Mouse (Mus musculus): ENCODE results near the gene Cul9.
A peak's percentile ranks its signal among the peaks of the same experiment; 100 is the strongest.
"Not testable (repeated sequence)": the region's sequence is repeated elsewhere in the genome, so short reads cannot be mapped to it uniquely, and the experiment has no call there.

Gene Cul9

DNA sequence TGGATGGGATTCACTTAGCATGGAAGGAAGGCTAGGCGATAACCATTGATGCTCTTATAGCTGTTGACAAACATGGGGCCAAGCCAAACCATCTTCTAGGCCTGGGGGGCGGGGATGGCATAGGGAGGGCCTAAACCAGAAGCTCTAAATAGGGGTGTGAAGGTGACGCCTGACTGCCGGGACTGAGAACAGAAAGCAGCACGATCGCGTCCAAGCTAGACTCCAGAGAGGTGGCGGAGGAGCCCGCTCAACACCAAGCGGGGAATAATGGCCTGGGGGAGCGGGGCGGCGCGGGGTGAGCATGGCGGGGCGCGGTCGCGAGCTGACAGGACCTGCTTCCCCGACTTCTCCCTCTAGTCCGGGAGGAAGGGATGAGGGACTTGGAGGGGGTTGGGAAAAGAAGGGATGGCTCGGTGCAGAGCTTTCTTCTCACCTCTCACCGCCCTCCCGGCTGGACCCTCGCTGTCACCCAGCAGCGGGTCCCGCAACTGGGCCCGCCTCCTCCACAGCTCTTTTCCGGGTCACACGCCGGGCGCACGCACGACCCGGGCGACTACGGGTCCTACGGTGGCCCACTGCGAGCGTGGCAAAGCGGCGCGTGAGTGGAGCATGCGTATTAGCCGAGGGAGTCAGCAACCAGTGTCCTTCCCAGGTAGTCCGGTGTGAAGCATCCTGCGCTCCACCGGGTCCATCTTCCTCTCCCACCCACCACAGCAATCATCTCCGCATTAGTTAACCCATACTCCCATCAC lies at the start of gene Cul9:
Cul9 (minus strand) TSS at position 576 of the 752 bp plus-strand sequence.
- peak in 1 of 2 experiments; percentile 58 for DNase-seq (ENCODE audit: low spot score in 2 of 2)

- no peak for DNase-seq (ENCODE audit: low spot score in 2 of 2)
Measured at GRCm38 (mm10) chr17:46595336-46595735, 49.1 kb upstream of the Cul9 start.

- DNase-seq (ENCODE audit: low spot score in 2 of 2), result no peak
Measured at GRCm38 (mm10) chr17:46594606-46595005, 48.4 kb upstream of the Cul9 start.

- no peak for DNase-seq (ENCODE audit: low spot score in 2 of 2)
Measured at GRCm38 (mm10) chr17:46593124-46593523, 46.9 kb upstream of the Cul9 start.

DNA sequence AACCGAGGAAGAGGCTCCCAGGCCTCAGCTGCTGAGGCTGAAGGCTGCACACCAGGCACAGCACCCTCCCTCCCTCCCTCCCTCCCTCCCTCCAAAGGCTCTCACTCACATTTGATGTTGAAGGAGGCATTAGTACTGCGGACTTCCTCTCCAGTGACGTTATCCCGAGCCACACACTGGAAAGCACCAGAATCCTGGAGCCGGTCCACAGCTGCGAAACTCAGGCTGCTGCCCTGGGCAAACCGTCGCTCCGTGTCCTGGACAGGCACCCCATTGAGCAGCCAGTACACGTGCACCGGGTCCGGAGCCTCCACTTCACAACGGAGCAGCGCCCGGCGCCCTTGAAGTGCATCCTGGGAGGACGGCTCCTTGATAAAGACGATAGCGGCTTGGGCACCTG lies 45.2 kb upstream of the Cul9 start:
- DNase-seq (ENCODE audit: low spot score in 2 of 2), result no peak

GRCm38 (mm10) chr17:46590439-46590838 lies 44.3 kb upstream of the Cul9 start:
- DNase-seq (ENCODE audit: low spot score in 2 of 2), result no peak

DNA sequence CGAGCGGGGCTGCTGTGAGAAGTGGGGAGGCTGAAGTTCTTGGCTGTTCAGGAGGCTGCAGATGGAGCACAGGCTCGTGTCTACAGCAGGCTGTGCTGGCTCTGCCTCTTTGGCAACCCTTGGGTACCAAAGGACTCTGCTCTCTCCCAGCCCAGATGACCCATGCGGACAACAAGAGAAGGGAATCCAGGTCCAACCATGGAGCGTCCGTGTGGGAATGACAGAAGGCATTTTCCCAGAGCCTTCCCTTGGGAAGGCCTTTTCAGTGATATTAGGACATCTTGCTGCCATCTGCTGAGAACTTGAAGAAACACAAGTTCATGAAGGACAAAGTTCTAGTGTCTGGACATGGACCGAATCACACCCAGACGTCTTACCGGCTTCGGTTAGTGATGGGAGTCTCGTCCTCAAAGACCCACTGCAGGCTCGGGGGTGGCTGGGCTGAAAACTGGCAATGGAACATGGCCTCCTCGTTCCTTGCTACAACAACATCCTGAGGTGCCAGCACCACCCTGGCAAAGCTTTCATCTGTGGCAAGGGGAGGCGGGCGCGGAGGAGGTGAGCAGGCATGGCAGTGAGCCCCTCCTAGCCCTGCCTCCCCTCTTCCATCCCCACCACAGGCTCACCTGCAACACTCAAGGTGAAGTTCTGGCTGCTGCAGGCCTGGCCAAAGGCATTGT lies 43.6 kb upstream of the Cul9 start:
- no peak for DNase-seq (ENCODE audit: low spot score in 2 of 2)

GRCm38 (mm10) chr17:46588913-46589312 lies 42.7 kb upstream of the Cul9 start:
- no peak for DNase-seq (ENCODE audit: low spot score in 2 of 2)

GRCm38 (mm10) chr17:46588173-46588572 lies 42.0 kb upstream of the Cul9 start:
- DNase-seq (ENCODE audit: low spot score in 2 of 2), result no peak

DNA sequence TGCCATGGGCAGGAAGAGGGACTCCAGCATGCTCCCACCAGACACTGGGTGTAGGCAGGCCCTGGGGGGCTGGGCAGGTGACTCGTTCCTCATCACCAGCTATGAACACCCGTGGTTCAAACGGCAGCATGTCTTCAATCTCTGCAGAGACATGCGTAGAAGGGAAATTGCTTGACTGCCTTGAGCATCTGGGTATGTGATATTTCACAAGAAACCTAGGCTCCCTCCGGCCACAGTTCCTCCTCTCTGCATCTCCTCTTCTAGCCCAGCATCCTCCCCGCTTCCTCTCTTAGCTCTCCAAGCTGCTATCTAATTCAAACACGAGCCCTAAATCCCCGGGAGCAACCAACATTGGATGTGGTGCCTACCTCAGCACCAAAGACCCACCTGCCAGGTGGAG lies 40.1 kb upstream of the Cul9 start:
- DNase-seq (ENCODE audit: low spot score in 2 of 2), result no peak

- no peak for DNase-seq (ENCODE audit: low spot score in 2 of 2)
Measured at GRCm38 (mm10) chr17:46578650-46579049, 32.5 kb upstream of the Cul9 start.

DNA sequence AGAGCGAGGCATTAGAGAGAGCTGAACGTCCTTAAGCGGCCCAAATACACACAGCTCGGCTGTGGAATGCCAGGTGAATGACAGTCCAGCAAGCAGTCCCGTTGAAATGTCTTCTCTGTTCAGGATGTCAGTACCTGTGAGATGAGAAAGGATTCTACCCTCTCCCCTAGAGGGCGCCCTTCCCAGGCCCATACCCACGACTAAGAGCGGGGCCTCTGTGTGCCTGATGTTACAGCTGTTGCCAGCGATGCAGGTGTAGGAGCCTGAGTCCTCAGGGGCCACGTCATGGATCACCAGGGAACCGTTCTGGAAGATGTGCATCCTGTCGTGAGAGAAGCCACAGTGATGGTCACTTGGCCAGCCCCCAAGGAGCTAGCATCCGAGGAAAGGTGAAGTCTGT lies 29.9 kb upstream of the Cul9 start:
- DNase-seq (ENCODE audit: low spot score in 2 of 2), result peak; percentile 17 to 58

DNA sequence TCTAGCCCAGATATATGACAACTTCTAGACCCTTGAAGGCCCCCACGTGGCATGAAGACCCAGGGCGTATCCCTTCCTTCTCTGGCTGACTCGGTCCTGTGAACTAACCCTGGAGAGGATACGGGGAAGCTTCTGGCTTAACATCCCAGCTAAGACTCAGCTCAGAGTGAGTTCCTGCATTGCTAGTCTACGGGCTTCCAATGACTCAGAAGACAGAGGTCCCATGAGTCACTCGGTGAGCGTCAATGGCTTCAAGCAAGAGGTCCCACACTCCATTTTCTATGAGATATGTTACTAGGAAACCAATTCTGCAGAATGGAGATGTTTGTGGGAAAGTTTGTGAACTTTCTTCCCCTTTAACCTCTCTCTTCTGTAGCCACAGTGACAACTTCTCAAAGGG lies 28.3 kb upstream of the Cul9 start:
- no peak for DNase-seq (ENCODE audit: low spot score in 2 of 2)

- DNase-seq (ENCODE audit: low spot score in 2 of 2), result no peak
Measured at GRCm38 (mm10) chr17:46571005-46571404, 24.8 kb upstream of the Cul9 start.

DNA sequence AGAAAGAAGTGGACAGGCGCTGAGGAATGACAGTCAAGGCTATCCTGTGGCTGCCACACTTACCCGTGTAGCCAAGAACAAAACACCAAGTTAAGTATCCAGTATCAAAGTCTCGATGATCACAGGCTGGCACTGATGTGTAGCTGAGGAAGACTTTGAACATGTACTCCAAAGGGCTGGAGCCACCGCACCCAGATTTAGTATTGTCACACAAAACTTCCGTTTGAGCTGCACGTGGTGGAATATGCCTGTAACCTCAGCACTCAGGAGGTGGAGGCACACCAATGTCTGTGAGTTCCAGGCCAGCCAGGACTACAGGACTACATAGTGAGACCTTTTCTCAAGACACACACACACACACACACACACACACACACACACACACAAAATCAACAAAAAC lies 13.0 kb upstream of the Cul9 start:
- no peak for DNase-seq (ENCODE audit: low spot score in 2 of 2)

GRCm38 (mm10) chr17:46558151-46558550 lies 12.0 kb upstream of the Cul9 start:
- DNase-seq (ENCODE audit: low spot score in 2 of 2), result no peak

DNA sequence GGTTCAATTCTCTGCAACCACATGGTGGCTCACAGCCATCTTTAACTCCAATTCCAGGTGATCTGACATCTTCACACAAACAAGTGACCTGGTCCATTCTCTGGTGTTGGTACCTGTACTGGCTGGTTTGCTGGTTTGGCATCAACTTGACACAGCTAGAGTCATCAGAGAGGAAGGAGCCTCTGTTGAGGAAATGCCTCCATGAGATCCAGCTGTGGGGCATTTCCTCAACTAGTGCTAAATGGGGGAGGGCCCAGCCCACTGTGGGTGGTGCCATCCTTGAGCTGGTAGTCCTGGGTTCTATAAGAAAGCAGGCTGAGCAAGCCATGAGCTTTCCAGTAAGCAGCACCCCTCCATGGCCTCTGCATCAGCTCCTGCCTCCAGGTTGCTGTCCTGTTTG lies 11.1 kb upstream of the Cul9 start:
- not testable (repeated sequence) for DNase-seq (ENCODE audit: low spot score in 2 of 2)

GRCm38 (mm10) chr17:46556584-46556945 lies 10.4 kb upstream of the Cul9 start:
- DNase-seq (ENCODE audit: low spot score in 2 of 2), result peak in 1 of 2 experiments; percentile 55

GRCm38 (mm10) chr17:46555673-46556583 lies 9.7 kb upstream of the Cul9 start, which contains the start of gene Srf:
Gene Srf, minus strand, starts transcription at chr17:46556175.
- DNase-seq (ENCODE audit: low spot score in 2 of 2), result peak; percentile 85 to 95

- DNase-seq (ENCODE audit: low spot score in 2 of 2), result peak; percentile 66 to 75
Measured at GRCm38 (mm10) chr17:46554977-46555672, 8.9 kb upstream of the Cul9 start.

GRCm38 (mm10) chr17:46554646-46554976 lies 8.4 kb upstream of the Cul9 start:
- no peak for DNase-seq (ENCODE audit: low spot score in 2 of 2)

GRCm38 (mm10) chr17:46553926-46554325 lies 7.7 kb upstream of the Cul9 start:
- DNase-seq (ENCODE audit: low spot score in 2 of 2), result no peak

Measured in spleen, postnatal 10 days (tissue).